Mouse (Mus musculus) ES-E14 (cell line): ENCODE results near the gene Zfp618.

Experiments
- CHD2 ChIP-seq: IDR thresholded peaks from 2 replicates; pipeline ENCODE4 v1.6.1; 2014; ENCODE audit warnings: mild to moderate bottlenecking, low read depth, low read length, inconsistent platforms
- ZNF384 ChIP-seq: IDR thresholded peaks from 2 replicates; pipeline ENCODE4 v1.6.1; 2012; ENCODE audit warnings: low read depth, low read length, inconsistent platforms

GRCm38 (mm10) chr4:63064911-63065310 lies 99.5 kb downstream of the Zfp618 start:
- TF ChIP-seq CHD2 (no peak), ZNF384 (no peak)
